Mouse (Mus musculus): ENCODE measurements around the gene Zbtb5.
"Not testable (repeated sequence)": the region's sequence is repeated elsewhere in the genome, so short reads cannot be mapped to it uniquely, and the experiment has no call there.

Zbtb5 gene

GRCm38 (mm10) chr4:44970612-44971110 is 41.6 kb downstream of the Zbtb5 start:
- DNase-seq (ENCODE audit: low spot score in 2 of 2): peak in 1 of 2 experiments; percentile 32

GRCm38 (mm10) chr4:44970056-44970455 is 42.2 kb downstream of the Zbtb5 start:
- DNase-seq (ENCODE audit: low spot score in 2 of 2): no peak

GRCm38 (mm10) chr4:44967402-44967801 is 44.8 kb downstream of the Zbtb5 start:
- no peak for DNase-seq (ENCODE audit: low spot score in 2 of 2)

GRCm38 (mm10) chr4:44965736-44966135 is 46.5 kb downstream of the Zbtb5 start:
- no peak for DNase-seq (ENCODE audit: low spot score in 2 of 2)

GRCm38 (mm10) chr4:44965175-44965574 is 47.0 kb downstream of the Zbtb5 start:
- no peak for DNase-seq (ENCODE audit: low spot score in 2 of 2)

GRCm38 (mm10) chr4:44963156-44963555 is 49.1 kb downstream of the Zbtb5 start:
- no peak for DNase-seq (ENCODE audit: low spot score in 2 of 2)

- DNase-seq (ENCODE audit: low spot score in 2 of 2): no peak
Measured at GRCm38 (mm10) chr4:44959220-44959619, 53.0 kb downstream of the Zbtb5 start.

GRCm38 (mm10) chr4:44958776-44959175 is 53.4 kb downstream of the Zbtb5 start:
- DNase-seq (ENCODE audit: low spot score in 2 of 2): no peak

- DNase-seq (ENCODE audit: low spot score in 2 of 2): no peak
Measured at GRCm38 (mm10) chr4:44953041-44953440, 59.2 kb downstream of the Zbtb5 start.

GRCm38 (mm10) chr4:44948314-44948713 is 63.9 kb downstream of the Zbtb5 start:
- no peak for DNase-seq (ENCODE audit: low spot score in 2 of 2)

- no peak for DNase-seq (ENCODE audit: low spot score in 2 of 2)
Measured at GRCm38 (mm10) chr4:44947464-44947863, 64.7 kb downstream of the Zbtb5 start.

- not testable (repeated sequence) for DNase-seq (ENCODE audit: low spot score in 2 of 2)
Measured at GRCm38 (mm10) chr4:44946126-44946525, 66.1 kb downstream of the Zbtb5 start.

- DNase-seq (ENCODE audit: low spot score in 2 of 2): no peak
Measured at GRCm38 (mm10) chr4:44944426-44945075, 67.7 kb downstream of the Zbtb5 start.

- no peak for DNase-seq (ENCODE audit: low spot score in 2 of 2)
Measured at GRCm38 (mm10) chr4:44943480-44943879, 68.7 kb downstream of the Zbtb5 start.

GRCm38 (mm10) chr4:44942237-44942636 is 70.0 kb downstream of the Zbtb5 start:
- no peak for DNase-seq (ENCODE audit: low spot score in 2 of 2)

Data from heart, adult 9 months (tissue).